Mouse (Mus musculus): Measurements from ENCODE around the gene Rpl26.
A peak's percentile ranks its signal among the peaks of the same experiment; 100 is the strongest.

Rpl26 gene

DNA sequence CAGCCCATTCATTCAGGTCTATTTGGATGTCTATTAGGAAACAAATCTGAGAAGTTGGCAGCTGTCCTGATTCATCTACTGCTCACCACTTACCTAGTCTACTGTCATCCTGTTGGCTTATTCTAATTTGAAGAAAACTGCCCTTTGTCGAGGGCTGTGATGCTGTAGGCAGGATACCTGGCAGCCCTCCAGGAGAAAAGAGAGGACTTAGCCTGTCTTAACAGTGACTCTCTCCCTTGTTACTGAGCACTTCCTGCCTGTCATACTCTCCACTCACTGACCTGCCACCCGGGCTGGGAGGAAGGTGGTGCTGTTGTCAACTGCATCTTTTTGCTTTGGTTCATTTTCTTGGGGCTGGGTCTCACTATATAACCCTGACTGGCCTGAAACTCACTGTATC lies 10.8 kb upstream of the Rpl26 start:
- DNase-seq (ENCODE audit: low read depth, low spot score), result no peak

- no peak for DNase-seq (ENCODE audit: low read depth, low spot score)
Observed at GRCm38 (mm10) chr11:68891823-68892222, 9.6 kb upstream of the Rpl26 start.

- no peak for DNase-seq (ENCODE audit: low read depth, low spot score)
Observed at GRCm38 (mm10) chr11:68892233-68892832, 9.1 kb upstream of the Rpl26 start.

DNA sequence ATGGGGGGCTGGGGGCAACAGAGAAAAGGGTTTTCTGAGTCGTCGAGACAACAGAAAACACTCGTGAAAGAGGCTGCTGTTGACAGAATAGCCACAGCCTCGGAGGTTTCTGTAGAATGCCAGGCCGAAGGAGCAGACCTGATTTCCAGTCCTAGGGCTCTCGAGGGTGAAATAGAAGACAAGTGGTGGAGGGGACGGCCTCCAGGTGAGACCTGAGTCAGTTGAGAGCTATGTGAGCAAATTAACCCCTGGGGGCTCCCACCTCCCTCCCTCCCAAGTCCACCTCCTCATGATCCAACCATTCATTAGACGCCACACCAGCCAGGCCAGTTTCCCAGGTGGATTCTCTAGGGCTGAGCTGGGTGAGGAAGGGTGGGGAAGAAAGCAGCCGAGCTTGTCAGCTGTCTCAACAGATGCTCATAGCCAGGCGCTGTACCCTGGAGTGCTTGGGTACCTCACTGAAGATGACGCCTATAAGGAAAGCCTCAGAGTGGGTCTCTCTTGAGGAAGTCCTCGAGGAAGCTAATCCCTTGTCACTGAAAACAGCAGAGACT lies 7.4 kb upstream of the Rpl26 start:
- DNase-seq (ENCODE audit: low read depth, low spot score), result no peak

DNA sequence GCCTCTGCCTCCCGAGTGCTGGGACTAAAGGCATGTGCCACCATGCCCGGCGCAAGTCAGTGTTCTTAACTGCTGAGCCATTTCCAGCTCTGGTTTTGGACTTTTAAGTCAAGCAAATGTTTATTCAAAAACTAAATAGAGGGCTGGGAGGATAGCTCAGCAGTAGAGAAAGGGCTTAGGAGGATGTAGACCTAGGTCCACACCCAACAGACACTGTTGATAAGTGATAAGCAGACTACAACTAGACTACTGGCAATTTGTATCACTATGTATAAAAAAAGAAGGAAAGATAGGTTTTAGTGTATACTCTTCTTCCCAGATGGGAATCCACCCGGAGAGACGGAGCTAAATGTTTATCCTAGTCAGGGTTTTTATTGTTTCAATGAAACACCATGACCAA lies 5.1 kb upstream of the Rpl26 start:
- no peak for DNase-seq (ENCODE audit: low read depth, low spot score)

DNA sequence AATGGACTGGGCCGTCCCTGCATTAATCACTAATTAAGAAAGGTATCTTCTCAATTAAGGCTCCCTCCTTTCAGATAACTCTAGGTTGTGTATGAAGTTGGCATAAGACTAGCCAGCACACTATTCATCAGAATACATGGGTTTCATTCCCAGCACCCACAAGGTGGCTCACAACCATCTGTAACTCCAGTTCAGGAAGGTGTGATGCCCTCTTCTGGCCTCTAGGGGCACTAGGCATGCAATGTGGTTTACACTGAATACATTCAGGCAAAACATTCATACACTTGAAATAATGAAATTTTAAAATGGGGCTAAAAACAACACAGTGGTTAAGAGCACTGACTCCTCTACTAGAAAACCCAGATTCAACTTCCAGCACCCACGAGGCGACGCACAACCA lies 4.3 kb upstream of the Rpl26 start:
- DNase-seq (ENCODE audit: low read depth, low spot score), result peak; percentile 41

DNA sequence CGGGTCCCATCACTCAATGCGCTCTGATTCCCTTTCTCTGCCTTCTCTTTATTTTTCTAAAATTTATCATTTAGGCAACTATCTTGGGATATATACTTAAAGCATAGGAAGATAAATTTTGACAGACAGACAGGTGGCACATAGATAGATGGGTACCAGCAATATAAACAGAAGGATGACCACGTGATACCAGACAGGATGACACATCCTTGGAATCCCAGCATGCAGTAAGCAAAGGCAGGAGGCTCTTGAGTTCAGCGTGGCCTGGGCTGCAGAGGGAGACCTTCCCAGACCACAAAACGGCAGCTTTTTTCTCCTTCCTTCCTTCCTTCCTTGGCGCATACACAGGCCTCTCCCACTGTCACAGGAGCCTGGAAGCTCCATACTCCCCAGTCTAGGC lies 3.5 kb upstream of the Rpl26 start:
- no peak for DNase-seq (ENCODE audit: low read depth, low spot score)

- no peak for DNase-seq (ENCODE audit: low read depth, low spot score)
Observed at GRCm38 (mm10) chr11:68898790-68899189, 2.6 kb upstream of the Rpl26 start.

DNA sequence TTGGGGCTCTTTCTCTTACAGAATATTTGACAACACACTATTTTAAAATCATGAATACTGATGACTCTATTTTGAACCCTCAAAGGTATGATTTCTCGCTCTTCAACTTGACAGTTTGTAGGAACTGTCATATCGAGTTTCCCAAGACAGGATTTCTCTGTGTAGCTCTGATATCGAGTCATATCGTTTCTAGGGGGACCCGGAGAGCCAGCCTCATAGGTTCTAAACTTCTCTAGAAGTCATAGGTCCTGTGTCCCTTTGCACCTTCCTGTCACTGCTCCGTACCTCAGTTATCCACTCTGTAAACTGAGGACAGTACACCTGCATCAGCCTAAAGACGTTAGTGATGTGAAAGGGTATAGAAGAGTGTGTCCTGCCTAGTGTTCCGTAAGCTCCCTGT lies 1.6 kb upstream of the Rpl26 start:
- no peak for DNase-seq (ENCODE audit: low read depth, low spot score)

DNA sequence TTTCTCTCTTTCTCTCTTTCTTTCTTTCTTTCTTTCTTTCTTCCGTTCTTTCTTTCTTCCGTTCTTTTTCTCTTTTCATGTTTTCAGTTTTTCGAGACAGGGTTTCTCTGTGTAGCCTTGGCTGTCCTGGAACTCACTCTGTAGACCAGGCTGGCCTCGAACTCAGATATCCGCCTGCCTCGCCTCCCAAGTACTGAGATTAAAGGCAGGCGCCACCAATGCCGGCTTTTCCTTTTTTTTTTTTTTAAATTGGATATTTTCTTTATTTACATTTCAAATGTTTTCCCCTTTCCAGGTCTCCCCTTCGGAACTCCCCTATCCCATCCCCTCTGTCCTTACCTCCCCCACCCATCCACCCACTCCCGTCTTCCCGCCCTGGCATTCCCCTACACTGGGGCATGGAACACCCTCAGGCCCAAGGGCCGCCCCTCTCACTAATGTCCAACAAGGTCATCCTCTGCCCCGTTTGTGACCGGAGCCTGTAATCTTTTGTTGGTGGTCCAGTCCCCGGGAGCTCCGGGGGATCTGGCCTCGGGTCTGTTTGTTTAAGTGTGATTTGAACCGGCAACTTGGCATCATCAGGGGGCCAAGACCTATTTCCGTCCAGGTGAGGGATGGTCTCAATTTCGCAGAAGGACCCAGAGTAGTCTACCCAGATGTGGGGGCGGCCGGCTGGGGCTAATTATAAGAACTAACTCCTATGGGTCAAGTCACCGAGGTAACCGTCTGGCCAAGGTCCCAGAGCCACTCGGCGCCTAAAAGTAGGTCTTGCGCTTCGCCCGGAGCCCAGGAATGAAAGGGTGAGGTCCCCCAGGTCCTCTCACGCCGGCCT lies 648 bp upstream of the Rpl26 start:
- no peak for DNase-seq (ENCODE audit: low read depth, low spot score)

GRCm38 (mm10) chr11:68902047-68902364 lies 623 bp downstream of the Rpl26 start:
- peak; percentile 29 for DNase-seq (ENCODE audit: low read depth, low spot score)

GRCm38 (mm10) chr11:68902367-68902766 lies 984 bp downstream of the Rpl26 start:
- DNase-seq (ENCODE audit: low read depth, low spot score), result no peak

DNA sequence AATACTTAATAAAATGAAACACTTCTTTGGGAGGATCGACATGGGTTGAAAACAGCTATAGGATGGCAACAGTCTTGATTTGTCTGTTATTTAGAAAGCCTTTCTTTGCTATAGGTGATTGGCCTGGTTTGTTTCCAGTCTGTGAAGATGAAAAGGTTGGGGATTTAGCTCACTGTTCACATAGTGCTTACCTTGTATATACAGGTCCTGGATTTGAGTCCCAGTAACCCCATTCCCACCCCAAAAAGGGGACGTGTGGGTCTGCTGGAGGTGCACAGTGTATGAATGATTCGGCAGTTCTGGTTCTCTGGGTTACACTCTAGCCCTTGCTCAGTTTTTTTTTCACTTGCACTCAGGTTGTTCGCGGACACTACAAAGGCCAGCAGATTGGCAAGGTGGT lies 1.4 kb downstream of the Rpl26 start:
- DNase-seq (ENCODE audit: low read depth, low spot score), result no peak

DNA sequence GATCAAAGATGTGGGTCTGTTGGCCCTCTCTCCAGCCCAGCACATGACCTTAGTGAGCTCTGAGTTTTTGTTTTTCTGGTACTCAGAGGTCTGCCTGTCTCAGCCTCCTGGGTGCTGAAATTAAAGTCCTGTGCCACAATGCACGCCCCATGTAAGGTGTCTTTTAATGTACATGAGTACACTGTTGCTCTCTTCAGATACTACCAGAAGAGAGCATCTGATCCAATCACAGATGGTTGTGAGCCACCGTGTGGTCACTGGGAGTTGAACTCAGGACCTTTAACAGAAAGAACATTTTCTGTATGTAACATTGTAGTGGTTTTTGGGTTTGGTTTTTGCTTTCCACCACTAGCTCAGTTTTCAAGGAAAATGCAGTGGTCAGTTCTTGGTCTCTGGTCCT lies 2.4 kb downstream of the Rpl26 start:
- DNase-seq (ENCODE audit: low read depth, low spot score), result no peak

DNA sequence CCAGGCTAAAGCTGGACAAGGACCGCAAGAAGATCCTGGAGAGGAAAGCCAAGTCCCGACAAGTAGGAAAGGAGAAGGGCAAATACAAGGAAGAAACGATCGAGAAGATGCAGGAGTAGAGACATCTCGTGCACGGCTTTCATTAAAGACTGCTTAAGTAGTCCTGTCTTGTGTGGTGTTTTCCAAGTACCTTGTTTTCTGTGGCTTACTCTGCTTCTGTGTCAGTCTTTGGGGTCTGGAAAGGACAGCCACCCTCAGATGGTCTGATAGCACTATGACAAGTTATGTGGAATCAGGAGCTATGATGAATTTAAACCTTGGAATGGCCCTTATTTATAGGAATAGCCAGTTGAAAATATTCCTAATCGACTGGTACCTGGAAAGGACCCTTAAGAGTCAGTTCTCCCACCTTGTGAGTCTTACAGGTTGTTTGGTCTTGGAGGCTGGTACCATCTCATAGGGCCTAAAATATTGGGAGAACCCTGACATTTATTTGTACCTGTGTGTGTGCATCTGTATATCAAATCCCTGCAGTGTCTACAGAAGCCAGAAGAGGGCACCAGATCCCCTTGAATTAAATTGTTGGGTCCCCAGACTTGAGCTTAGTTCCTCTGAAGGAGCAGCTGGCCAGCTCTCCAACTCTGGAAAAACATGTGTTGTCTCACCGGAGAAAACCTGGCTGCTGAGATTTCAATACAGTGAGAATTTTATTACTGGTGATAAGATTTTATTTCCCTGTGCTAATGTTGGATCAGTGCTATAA lies 3.2 kb downstream of the Rpl26 start:
- DNase-seq (ENCODE audit: low read depth, low spot score), result no peak

DNA sequence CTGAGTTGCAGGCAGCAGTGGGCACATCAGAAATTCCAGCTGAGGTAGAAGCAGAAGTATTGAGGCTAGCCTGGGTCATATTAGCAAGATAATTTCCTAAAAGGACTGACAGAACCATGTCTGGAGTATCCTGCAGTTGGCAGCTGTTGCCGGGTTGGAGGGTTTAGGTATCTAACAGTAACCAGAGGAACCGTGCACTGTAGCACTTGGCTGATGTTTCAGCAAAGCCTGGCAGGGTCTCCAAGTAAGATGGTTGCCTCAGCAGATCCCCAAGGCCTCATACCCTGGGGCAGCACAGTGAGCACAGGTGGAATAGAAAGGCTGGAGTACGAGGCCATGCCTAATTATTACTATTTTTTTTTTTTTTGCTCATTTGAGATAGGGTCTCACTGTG lies 3.8 kb downstream of the Rpl26 start:
- no peak for DNase-seq (ENCODE audit: low read depth, low spot score)

DNA sequence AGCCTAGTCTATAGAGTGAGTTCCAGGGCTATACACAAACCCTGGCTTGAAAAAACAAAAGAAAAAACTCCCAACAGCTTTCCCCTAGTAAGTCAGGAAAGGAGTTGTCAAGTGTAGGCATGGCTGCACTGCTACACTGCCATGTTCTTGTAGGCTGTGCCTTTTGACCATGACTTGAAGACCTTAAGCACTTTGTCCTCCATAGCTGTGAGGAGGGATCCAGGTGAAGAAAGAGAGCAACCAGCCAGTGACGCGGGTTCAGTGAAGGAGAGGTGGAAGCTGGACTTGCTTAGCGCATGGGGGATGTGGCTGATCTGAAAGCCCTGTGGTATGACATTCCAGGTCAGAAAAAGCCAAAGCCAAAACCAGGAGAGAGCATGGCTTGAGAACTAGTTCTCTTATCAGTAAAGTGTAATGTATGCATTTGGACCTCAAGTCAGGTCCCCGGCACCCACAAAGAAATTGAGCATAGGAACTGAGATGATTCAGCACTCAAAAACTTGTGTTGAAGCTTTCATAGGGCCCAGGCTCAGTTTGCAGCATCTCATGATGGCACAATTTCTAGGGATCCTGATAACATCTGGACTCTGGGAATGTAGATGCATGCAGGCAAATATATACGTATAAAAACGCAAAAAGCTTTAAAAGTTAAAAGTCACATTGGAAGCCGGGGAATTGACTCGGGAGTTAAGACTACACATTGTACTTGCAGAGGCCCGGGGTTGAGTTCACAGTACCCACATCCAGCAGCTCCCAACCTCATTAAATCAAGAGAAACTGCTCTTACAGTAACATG lies 4.5 kb downstream of the Rpl26 start:
- no peak for DNase-seq (ENCODE audit: low read depth, low spot score)

- DNase-seq (ENCODE audit: low read depth, low spot score), result no peak
Observed at GRCm38 (mm10) chr11:68906461-68906790, 5.0 kb downstream of the Rpl26 start.

GRCm38 (mm10) chr11:68907251-68907650 lies 5.9 kb downstream of the Rpl26 start:
- DNase-seq (ENCODE audit: low read depth, low spot score), result no peak

GRCm38 (mm10) chr11:68908846-68909503 lies 7.6 kb downstream of the Rpl26 start:
- no peak for DNase-seq (ENCODE audit: low read depth, low spot score)

DNA sequence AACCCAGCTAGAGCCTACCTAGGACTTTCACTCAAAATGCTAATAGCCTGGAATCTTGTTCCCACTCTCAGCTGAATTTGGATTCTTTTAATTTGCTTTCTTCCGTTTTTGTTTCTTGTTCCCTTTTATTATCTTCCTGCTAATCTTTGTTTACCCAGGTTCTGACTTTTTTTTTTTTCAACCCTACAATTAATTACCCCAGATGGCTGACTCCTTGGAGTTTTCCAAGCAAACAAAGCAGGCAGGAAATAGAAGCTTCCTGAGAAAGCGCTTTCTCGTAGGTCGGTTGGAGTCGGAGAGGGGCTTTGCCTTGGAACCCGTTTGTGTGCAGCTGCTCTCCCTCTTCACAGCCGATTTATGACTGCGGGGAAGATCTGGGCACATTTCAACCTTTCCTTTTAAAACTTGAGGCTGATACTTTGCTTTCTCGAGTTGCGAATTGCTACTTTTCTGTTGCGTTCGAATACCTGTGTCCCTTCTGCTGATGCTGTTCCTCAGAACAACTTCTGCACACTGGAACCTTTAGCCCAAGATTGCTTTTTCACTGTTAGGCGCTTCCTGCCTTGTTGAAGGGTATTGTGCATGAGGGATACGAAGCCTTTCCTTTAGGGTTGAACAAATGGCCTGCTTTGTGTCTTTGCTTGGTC lies 10.3 kb downstream of the Rpl26 start:
- no peak for DNase-seq (ENCODE audit: low read depth, low spot score)
